Mouse (Mus musculus): ENCODE data around the gene Mdm4. TPM values are rescaled to one million over a fixed set of nuclear protein-coding genes. Genes with fewer than 3 reads are reported as not detected.

Mdm4 gene
- polyA plus RNA-seq, 1 experiment, result 76.2 TPM

DNA sequence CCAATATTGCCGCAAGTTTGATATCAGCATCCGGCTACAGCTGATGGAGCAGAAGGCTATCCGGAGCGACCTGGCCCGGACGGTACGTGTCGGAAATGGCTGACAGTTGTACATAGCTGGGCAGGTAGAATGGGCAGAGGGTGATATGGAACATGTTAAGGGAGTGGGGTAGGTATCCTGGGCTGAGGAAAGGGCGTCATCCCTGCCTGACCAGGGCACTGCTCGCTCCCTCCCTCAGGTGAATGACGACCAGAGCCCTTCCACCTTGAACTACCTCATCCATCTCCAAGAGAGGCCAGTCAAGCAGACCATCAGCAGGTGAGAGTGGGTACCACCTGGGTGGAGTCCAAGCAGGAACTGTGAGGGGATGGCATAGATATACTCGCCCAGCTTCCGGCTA is 44.2 kb upstream of the Mdm4 start:
- WGBS, result 98% methylated on average over 13 of the region's 13 CpGs

GRCm38 (mm10) chr1:133073327-133073856 is 43.0 kb upstream of the Mdm4 start:
- H3K4me1 ChIP-seq (ENCODE audit: control insufficient read depth, insufficient read depth, low read length), result peaks cover 10% of the 10 kb centered on the region
- 95% methylated on average over 9 of the region's 9 CpGs for whole genome bisulfite sequencing
- TF ChIP-seq POLR2A (IDR thresholded peaks at IDR 0.05; ENCODE audit: borderline replicate concordance, insufficient read depth, low read length) (no peak), CTCF (IDR thresholded peaks at IDR 0.05; ENCODE audit: borderline replicate concordance, insufficient read depth, low read depth, low read length) (no peak)

More for the DNA sequence above, 44.2 kb upstream of the Mdm4 start:
- Histone ChIP-seq H3K4me3 (replicated peaks; ENCODE audit: insufficient read depth, low read depth, low read length) (no peak overlapping the region), H3K27me3 (ENCODE audit: control insufficient read depth, insufficient read depth, low read length) (no peaks in the 10 kb centered on the region), H3K27ac (ENCODE audit: insufficient read depth, low read length) (no peak overlapping the region), H3K4me1 (ENCODE audit: control insufficient read depth, insufficient read depth, low read length) (peaks cover 10% of the 10 kb centered on the region)
- TF ChIP-seq CTCF (IDR thresholded peaks at IDR 0.05; ENCODE audit: borderline replicate concordance, insufficient read depth, low read depth, low read length) (no peak), POLR2A (IDR thresholded peaks at IDR 0.05; ENCODE audit: borderline replicate concordance, insufficient read depth, low read length) (no peak)
- no peak for DNase-seq

GRCm38 (mm10) chr1:133071666-133072381 is 41.5 kb upstream of the Mdm4 start:
- peak; percentile 44 to 52 for DNase-seq
- Histone ChIP-seq H3K27me3 (ENCODE audit: control insufficient read depth, insufficient read depth, low read length) (no peaks in the 10 kb centered on the region), H3K4me3 (replicated peaks; ENCODE audit: insufficient read depth, low read depth, low read length) (peak overlapping the region; percentile 7), H3K4me1 (ENCODE audit: control insufficient read depth, insufficient read depth, low read length) (peaks cover 10% of the 10 kb centered on the region), H3K27ac (ENCODE audit: insufficient read depth, low read length) (peak overlapping the region; percentile 54; the same call in 1 of the 2 replicates)
- TF ChIP-seq CTCF (IDR thresholded peaks at IDR 0.05; ENCODE audit: borderline replicate concordance, insufficient read depth, low read depth, low read length) (no peak), POLR2A (IDR thresholded peaks at IDR 0.05; ENCODE audit: borderline replicate concordance, insufficient read depth, low read length) (no peak)
- WGBS, result 15% methylated on average over 16 of the region's 16 CpGs

More at GRCm38 (mm10) chr1:133073327-133073856, 43.0 kb upstream of the Mdm4 start:
- Histone ChIP-seq H3K27ac (ENCODE audit: insufficient read depth, low read length) (no peak overlapping the region), H3K4me3 (replicated peaks; ENCODE audit: insufficient read depth, low read depth, low read length) (no peak overlapping the region), H3K27me3 (ENCODE audit: control insufficient read depth, insufficient read depth, low read length) (no peaks in the 10 kb centered on the region)
- DNase-seq, result no peak

DNA sequence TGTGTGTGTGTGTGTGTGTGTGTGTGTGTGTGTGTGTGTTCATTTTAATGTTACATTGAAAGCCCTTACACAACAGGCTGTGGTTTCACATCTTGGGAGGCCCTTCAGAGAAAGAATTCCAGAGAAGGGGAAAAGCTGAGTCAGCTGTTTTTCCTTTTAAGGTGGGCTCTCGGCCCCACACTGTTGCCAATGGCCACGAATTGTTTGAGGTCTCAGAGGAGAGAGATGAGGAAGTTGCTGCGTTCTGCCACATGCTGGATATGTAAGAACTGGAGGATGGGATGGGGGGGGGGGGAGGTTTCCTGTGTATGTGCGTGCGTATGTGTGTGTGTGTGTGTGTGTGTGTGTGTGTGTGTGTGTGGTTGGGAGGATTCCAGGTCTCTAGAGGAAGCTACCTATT is 39.8 kb upstream of the Mdm4 start:
- Histone ChIP-seq H3K27me3 (ENCODE audit: control insufficient read depth, insufficient read depth, low read length) (no peaks in the 10 kb centered on the region), H3K4me3 (replicated peaks; ENCODE audit: insufficient read depth, low read depth, low read length) (no peak overlapping the region), H3K4me1 (ENCODE audit: control insufficient read depth, insufficient read depth, low read length) (peaks cover 10% of the 10 kb centered on the region), H3K27ac (ENCODE audit: insufficient read depth, low read length) (no peak overlapping the region)
- TF ChIP-seq POLR2A (IDR thresholded peaks at IDR 0.05; ENCODE audit: borderline replicate concordance, insufficient read depth, low read length) (no peak), CTCF (IDR thresholded peaks at IDR 0.05; ENCODE audit: borderline replicate concordance, insufficient read depth, low read depth, low read length) (no peak)
- WGBS, result 83% methylated on average over 5 of the region's 5 CpGs
- no peak for DNase-seq

- DNase-seq, result no peak
- 73% methylated on average over 12 of the region's 12 CpGs for WGBS
- H3K4me3 ChIP-seq (replicated peaks; ENCODE audit: insufficient read depth, low read depth, low read length), result no peak overlapping the region
Measured at GRCm38 (mm10) chr1:133069275-133070120, 39.1 kb upstream of the Mdm4 start.

GRCm38 (mm10) chr1:133068669-133069274 is 38.4 kb upstream of the Mdm4 start:
- no peaks in the 10 kb centered on the region for H3K27me3 ChIP-seq (ENCODE audit: control insufficient read depth, insufficient read depth, low read length)
- peak overlapping the region; percentile 38; the same call in 1 of the 2 replicates for H3K27ac ChIP-seq (ENCODE audit: insufficient read depth, low read length)
- peak in 1 of 2 experiments; percentile 40 for DNase-seq
- 43% methylated on average over 15 of the region's 15 CpGs for WGBS
- H3K4me1 ChIP-seq (ENCODE audit: control insufficient read depth, insufficient read depth, low read length), result peaks cover 10% of the 10 kb centered on the region
- no peak overlapping the region for H3K4me3 ChIP-seq (replicated peaks; ENCODE audit: insufficient read depth, low read depth, low read length)
- TF ChIP-seq POLR2A (IDR thresholded peaks at IDR 0.05; ENCODE audit: borderline replicate concordance, insufficient read depth, low read length) (no peak), CTCF (IDR thresholded peaks at IDR 0.05; ENCODE audit: borderline replicate concordance, insufficient read depth, low read depth, low read length) (no peak)

More at GRCm38 (mm10) chr1:133069275-133070120, 39.1 kb upstream of the Mdm4 start:
- H3K4me1 ChIP-seq (ENCODE audit: control insufficient read depth, insufficient read depth, low read length), result peaks cover 10% of the 10 kb centered on the region
- no peaks in the 10 kb centered on the region for H3K27me3 ChIP-seq (ENCODE audit: control insufficient read depth, insufficient read depth, low read length)
- 0 out of 2 replicates have a peak overlapping the region, but pooled peaks have one; percentile 2 for H3K27ac ChIP-seq (ENCODE audit: insufficient read depth, low read length)
- TF ChIP-seq POLR2A (IDR thresholded peaks at IDR 0.05; ENCODE audit: borderline replicate concordance, insufficient read depth, low read length), result no peak
- no peak for TF ChIP-seq CTCF (IDR thresholded peaks at IDR 0.05; ENCODE audit: borderline replicate concordance, insufficient read depth, low read depth, low read length)

GRCm38 (mm10) chr1:133068268-133068667 is 37.9 kb upstream of the Mdm4 start:
- H3K27ac ChIP-seq (ENCODE audit: insufficient read depth, low read length), result peak overlapping the region; percentile 38; the same call in 1 of the 2 replicates
- H3K27me3 ChIP-seq (ENCODE audit: control insufficient read depth, insufficient read depth, low read length), result no peaks in the 10 kb centered on the region
- H3K4me3 ChIP-seq (replicated peaks; ENCODE audit: insufficient read depth, low read depth, low read length), result no peak overlapping the region
- TF ChIP-seq CTCF (IDR thresholded peaks at IDR 0.05; ENCODE audit: borderline replicate concordance, insufficient read depth, low read depth, low read length) (no peak), POLR2A (IDR thresholded peaks at IDR 0.05; ENCODE audit: borderline replicate concordance, insufficient read depth, low read length) (no peak)
- 43% methylated on average over 5 of the region's 5 CpGs for WGBS
- no peak for DNase-seq
- H3K4me1 ChIP-seq (ENCODE audit: control insufficient read depth, insufficient read depth, low read length), result peaks cover 10% of the 10 kb centered on the region
